Mouse (Mus musculus) ES-CJ7 (cell line): ENCODE results near the gene Btbd11.

Experiments
- DNase-seq: peaks from one replicate; pipeline ENCODE4 v3.0.0; 2011; ENCODE audit warnings: low read depth, low spot score

Btbd11 gene

DNA sequence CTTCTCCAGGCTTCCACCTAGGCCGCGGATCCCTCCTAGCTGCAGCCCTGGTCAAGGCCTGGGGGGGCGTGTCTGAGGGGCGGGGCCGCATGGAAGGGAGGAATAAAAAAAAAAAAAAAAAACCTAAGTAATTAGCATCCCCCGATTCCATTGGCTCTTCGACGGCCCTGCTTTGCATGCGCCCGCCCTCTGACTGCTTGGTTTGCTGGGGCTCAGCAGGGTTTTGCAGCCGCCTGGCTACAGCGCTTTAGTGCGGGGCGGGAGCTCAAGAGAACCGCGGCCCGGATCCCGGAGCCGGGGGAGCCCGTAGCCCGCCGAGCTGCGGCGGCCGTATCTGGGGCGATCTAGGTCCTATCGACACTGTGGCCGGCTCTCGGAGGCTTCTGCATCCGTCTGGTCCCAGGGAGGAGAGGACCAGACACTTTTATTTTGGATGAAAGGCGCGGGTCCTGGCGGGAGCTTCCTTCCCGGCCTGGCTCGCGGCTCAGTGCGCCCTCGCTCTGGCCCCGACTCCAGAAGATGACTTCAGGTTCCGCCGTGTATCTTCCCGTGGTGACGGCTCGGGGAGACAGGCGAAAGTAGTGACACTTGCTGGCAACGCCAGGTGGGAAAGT is at the start of gene Btbd11:
Gene Btbd11, plus strand, starts transcription at position 210 of the 614 bp plus-strand sequence.
- DNase-seq: peak; percentile 97

DNA sequence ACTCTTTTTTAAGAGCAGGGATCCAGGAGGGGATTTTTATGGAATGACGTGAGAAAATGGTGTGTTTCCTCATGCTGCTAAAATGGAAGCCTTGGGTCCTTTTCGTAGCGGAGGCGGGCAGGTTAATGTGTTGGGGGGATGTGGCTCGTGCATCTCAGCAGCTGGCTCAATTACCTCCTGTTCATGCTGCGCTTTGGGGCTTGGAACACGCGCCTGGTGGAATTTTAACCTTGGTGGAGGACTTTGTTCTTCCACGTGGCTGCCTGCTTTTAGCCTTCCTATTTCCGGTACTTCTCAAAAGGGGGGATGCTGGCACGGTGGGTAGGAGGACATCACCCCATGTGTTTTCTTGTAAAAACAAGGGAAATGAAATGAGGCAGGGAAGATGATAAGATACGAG is 47.9 kb upstream of the Btbd11 start:
- no peak for DNase-seq

DNA sequence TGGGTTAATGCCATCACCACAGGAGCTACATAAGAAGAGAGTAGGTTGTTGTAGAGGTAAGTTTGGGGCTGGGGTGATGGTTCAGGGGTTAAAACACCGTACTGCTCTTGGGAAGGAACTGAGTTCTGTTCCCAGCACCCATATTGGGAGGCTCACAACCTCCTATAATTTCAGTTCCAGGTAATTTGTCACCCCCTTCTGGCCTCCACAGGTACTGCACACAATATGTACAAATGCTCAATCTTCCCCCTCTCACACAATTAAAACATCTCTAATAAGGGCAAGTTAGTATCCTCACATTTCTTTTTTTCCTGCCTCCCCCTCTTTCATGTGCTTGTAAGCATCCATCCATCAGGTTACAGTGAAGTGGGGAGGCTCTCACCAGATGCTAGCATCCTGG is 44.7 kb upstream of the Btbd11 start:
- DNase-seq: peak; percentile 30

DNA sequence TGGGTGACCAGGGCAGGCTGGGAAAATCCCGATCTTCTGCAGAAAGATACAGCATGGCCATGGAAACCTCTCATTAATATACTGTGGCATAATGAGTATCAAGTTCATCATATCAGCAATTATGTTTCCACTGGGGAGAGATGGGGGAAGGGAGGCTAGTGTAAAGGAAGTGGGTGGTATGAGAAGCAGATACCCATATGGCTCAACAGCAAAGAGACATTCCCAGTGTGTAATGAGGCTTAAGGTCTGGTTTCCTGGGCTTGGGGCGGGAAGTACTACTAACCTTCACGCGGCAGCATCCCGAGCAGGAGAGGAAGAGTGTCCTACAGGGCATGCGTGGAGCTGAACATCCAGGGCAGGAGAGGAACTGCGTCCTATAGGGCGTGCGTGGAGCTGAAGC is 39.4 kb upstream of the Btbd11 start:
- no peak for DNase-seq

DNA sequence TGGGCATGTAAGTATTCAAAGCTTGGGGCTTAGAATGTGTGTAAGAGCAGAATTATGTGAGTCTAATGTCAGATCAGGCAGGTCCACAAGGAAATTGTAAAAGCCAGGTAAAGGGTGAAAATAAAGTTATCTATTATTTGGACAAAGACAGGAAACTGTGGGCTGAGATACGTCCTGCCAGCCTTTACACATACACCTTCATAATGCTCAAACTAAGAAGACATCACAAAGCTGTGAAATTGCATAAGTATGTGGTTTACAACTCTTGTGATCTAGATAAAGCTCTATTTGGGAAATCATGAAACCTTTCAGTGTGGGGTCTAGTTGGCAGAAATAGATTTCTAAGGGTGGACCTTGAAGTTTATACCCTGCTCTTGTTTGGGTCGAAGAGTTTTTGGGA is 34.1 kb upstream of the Btbd11 start:
- no peak for DNase-seq

DNA sequence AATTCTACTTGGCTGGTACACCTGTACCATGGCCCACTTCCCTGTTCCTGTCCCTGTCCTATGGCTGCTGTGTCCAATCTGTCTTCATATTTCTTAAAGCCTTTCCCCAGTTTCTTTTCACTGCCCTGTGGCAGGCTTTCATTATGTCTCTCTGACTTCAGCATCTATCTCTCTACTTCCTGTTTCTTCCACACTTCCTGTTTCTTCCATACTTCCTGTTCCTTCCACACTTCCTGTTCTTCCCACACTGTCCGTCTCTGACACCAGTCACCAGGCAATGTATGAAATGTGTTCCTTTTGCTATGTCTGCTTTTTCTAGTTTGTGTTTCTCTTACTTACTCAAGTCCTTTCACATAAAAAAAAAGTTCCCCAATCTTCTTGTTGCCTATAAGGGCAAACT is 32.3 kb upstream of the Btbd11 start:
- no peak for DNase-seq

DNA sequence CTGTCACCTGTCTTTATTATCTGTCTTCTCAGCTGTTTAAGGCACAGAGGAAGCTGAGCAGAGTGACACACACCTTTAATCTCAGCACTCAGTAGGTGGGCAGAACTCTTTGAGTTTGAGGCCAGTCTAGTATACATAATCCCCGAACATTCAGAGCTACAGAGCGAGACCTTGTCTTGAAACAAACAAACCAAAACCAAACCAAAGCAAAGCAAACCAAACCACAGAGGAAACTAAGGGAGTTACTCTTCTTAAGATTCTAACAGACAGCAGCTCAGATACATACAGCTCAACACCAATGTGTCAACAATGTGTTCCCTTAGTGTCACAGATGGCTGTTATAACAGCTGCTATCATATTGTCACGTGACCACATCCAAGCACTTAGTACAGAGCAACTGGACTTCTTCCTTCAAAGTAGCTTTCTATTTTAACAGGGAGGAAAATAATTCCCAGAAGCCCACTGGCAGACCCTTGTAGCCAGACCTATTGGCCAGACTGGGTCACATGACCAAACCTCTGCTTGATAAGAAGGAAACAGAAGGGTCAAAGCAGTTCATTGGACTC is 27.0 kb upstream of the Btbd11 start:
- DNase-seq: no peak

DNA sequence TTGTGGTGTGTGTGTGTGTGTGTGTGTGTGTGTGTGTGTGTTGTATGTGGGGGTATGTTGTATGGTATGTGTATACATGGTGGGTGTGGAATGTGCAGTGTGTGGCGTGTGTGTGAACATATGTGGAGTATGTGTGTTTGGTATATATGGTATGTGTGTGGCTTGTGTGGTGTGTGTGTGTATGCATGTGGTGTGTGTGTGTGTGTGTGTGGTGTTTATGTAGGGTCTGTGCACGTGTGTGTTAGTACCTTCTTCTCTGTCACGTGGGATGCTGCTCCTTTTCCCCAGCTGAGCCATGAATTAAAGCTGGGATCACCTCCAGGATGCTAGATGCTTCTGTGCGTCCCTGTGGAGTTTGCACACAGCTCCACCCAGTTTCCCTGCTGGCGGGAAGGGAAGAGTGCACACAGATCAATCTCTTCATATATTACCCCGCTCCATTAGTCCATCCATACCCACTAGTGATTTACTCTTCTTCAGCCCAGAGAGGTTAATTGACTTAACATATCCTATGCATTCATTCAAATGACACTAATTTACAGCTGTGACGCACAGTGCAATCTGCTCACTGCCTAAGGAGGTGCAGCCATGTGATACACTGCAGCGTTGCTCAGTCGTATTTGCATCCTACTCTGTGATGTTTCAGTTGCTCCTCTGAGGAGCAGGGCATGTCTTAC is 23.7 kb upstream of the Btbd11 start:
- DNase-seq: no peak

DNA sequence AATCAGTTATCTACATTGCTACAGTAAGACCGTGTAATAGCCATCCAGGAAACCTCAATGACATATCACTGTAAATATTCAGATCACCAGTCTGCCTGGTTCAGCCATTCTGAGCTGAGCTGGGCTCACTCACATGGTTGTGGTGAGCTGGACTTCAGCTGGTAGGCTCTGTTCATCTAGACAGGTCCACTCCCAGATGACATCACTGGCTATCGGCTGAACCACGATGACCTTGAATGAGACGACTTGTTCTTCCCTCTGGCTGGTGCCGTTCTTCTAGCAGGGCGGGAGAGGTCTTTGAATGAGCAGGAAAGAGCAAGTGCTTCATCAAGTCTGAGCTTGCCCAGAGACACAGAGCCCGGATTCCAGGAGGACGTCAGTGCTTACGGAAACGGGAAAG is 19.7 kb upstream of the Btbd11 start:
- DNase-seq: no peak

DNA sequence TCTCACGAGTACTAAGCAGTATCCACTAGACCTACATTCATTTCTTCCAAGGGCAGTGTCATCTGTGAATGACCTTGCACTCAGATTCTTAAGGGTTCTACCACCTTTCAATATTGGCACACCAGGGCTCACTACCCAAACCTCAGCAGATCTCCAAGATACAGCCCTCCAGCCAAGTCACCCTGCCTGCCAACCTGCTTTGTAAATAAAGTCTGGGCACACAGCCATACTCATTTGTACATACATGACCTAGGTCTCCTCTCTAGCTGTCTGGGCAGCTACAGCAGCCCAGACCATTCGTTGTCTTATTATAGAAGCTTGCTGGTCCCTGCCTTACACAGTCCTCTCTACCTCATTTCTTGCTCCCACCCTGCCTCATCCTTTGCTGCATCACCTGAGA is 15.3 kb upstream of the Btbd11 start:
- DNase-seq: no peak

DNA sequence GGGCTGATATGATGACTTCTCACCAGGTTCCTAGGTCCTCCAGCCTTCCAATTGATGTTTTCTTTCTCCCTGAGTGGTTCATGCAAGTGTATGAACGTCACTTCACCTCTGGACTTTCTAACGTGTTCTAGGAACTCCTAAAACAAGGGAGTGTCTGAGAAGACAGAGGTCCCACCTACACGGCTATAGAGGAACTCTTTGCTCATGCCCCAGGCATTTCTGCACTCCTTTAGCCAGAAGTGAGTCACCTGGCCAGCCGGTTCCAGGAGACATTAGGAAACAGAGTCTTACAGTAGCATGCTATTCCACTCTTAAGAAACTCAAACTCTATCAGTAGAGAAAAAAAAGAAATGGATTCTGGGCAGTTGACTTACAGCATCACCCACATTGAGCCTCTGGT is 14.5 kb upstream of the Btbd11 start:
- no peak for DNase-seq

DNA sequence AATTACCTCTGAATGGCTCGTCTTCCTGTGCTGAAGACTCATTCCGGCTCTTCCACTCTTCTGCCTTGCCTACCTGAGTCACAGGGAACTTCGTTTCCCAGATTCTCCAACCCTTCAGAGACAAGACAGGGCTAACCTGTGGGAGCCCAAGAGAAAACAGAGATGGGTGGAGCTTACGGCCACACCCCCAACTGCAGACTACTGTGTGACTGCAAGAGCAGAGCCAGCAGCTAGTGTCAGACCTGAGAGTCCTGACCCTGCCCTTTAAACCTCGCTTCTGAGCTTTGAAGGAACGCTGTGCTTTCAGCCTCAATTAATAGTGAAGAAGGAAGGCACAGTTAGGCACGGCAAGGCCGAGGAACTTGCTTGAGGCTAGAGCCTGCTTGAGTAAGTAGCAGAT is 7.6 kb upstream of the Btbd11 start:
- DNase-seq: peak; percentile 64

DNA sequence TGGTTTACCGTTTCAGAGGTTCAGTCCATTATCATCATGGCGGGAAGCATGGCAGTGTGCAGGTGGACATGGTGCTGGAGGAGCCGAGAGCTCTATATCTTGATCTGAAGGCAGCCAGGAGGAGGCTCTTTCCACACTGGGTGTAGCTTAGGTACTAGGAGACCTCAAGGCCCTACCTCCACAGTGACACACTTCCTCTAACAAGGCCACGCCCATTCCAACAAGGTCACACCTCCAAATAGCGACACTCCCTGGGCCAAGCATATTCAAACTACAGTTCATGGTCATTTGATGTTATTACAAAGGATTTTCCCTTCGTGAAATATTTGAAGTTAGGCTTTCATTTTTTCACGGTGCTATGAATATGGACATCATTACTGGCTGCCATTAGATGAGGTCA is 3.6 kb upstream of the Btbd11 start:
- DNase-seq: peak; percentile 51

DNA sequence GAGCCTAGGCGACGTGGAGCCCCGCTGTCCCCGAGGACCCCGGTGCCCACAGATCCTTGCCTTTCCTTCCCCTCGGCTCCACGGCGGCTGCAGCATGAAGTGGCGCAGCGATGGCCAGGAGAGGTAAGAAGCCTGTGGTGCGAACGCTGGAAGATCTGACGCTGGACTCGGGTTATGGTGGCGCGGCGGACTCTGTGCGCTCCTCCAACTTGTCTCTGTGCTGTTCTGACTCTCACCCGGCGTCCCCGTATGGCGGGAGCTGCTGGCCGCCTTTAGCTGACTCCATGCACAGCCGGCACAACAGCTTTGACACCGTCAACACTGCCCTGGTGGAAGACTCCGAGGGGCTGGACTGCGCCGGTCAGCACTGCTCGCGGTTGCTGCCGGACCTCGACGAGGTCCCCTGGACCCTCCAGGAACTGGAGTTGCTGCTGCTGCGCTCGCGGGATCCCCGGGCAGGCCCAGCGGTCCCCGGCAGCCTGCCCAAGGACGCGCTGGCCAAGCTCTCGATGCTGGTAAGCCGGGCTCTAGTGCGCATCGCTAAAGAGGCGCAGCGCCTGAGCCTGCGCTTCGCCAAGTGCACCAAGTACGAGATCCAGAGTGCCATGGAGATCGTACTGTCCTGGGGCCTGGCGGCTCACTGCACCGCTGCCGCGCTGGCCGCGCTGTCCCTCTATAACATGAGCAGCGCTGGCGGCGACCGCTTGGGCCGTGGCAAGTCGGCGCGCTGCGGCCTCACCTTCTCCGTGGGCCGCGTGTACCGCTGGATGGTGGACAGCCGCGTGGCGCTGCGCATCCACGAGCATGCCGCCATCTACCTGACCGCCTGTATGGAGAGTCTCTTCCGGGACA is 831 bp downstream of the Btbd11 start:
- DNase-seq: peak; percentile 39

DNA sequence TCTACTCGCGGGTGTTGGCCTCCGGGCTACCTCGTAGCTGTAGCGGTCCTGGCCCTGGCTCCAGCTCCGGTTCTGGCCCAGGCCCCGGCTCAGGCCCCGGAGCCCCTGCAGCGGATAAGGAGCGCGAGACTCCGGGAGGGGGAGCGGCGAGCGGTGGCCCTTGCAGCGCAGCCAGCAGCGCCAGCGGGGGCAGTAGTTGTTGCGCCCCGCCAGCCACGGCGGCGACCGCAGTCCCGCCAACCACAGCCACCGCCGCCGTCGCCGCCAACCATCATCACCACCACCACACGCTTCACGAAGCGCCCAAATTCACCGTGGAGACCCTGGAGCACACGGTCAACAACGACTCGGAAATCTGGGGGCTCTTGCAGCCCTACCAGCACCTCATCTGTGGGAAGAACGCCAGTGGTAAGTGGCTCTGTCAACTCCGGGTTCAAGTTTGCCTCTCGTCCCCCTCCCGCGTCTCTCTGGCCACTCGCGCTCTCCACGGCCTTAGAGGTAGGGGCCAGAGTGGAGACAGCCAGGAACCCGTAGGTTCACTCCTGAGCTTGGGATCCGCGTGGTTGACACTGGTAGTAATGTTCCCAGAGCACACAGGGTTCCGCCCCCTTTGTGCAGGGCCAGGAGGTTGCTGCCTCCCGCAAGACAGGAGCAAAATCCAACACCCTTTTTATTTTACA is 1.6 kb downstream of the Btbd11 start:
- no peak for DNase-seq

DNA sequence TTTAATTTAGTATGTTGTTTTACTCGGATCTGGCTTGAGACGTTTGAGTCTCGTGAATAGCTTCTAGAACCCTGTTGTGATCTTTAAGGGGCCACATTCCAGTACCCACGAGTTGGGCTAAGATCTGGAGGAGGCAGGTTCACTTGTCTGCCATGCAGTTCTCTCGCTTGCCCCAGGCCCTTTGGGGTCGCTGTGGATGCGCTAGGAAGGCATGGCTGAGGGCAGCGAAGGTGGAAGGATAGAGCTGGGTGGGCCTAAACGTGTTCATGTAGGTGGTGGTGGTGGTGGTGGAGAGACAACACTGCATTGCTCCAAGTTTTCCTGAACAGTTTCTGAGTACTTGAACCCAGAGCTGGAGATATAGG is 2.1 kb downstream of the Btbd11 start:
- DNase-seq: peak; percentile 83

DNA sequence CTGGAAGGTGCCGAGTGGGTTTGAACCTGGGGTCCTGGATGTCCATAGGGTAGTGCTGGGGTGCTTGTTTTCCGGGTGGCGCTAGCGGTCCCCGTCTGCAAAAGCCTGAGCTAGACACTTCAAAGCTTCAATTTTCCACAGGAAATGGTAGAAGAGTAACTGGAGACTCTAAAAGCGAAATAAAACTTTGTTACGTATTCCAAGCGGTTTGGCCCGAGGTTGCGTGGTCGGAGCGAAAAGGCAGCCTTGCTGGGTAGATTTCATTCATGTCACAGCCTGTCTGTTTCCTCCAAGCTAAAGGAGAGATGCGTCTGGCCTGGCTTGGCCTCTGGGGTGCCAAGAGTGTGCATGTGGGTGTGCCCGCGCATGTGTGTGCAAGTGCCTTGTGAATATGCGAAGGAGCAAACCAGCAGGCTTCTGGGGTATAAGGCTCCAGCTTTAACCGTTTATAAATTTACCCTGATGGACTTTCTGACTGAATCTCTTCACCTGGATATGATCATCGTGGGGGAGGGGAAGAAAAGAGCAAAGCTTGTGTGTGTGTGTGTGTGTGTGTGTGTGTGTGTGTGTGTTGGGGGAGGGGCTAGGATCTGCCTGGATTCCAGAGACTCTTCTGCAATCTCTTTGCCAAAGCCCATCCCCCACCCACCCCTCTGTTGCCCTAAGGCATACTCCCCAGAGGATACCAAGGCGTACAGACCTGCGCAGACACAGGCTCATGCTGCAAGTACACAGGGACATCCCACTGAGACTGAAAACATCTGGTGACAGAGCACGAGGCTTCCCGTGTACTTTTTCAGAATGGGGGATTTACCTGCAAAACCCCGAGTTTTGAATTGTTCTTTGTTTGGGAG is 2.9 kb downstream of the Btbd11 start:
- DNase-seq: peak; percentile 76

DNA sequence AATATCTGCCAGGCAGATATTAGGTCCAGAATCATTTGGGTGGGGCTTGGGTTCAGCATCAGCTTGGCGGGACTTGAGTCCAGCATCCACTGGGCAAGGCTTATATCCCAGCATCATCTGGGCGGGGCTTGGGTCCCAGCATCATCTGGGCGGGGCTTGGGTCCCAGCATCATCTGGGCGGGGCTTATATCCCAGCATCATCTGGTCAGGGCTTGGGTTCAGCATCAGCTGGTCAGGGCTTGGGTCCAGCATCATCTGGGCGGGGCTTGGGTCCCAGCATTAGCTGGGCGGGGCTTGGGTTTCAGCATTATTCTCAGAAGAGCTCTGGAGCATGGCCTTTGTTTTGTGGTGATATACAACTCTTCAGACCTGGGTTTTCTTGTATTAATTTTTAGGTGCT is 6.4 kb downstream of the Btbd11 start:
- DNase-seq: peak; percentile 9

DNA sequence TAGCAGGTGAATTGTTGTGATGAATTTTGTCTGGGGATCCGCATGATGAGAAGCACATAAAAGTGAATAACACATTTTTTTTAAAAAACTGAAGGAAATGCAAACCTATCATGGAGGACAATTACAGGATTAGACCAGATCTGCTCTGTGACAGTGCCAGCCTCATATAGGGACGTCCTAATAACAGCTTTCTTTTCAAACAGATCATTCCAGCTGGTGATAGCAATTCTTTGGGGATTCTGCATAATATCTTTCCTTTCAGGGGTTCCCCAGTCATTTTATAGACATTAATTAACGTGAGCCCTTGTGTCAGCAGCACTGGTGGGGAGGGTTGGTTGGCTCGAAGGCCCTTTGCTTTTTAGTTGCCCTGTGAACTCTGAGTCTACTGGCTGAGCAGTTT is 7.9 kb downstream of the Btbd11 start:
- DNase-seq: no peak

DNA sequence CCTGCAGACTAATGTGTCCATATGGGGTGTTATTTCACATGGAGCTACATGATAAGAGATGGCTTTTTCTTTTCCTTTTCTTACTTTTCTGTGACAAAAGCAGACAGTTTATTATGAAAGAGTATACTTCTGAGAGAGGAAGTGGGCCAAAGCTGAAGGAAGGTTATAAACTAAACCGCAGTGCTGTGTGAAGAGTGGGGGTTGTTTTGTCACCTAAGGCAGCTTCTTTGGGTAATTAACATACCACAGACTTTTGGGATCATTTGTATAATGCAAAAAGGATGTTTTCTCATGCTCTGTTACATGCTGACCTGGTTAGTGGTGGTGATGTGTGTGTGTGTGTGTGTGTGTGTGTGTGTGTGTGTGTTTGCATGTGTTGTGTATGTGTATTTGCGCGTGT is 24.5 kb downstream of the Btbd11 start:
- no peak for DNase-seq
